Mouse (Mus musculus): ENCODE data around the gene Mta3. TPM values are rescaled to one million over a fixed set of nuclear protein-coding genes. Genes with fewer than 3 reads are reported as not detected.

The Mta3 gene
- total and polyA plus RNA-seq, 3 experiments = 31.1 to 67.6 (median 39.2) TPM

GRCm38 (mm10) chr17:83834120-83834519, 128.2 kb downstream of the Mta3 start:
- H3K4me2 ChIP-seq (ENCODE audit: insufficient read depth, low read depth, poor library complexity, severe bottlenecking) = no peak overlapping the region
- TF ChIP-seq JUN (IDR thresholded peaks at IDR 0.05; ENCODE audit: insufficient read depth, low read depth, low read length) (no peak), IRF4 (IDR thresholded peaks at IDR 0.05; ENCODE audit: low read depth, low read length) (no peak), TCF12 (IDR thresholded peaks at IDR 0.05; ENCODE audit: low read depth, low read length) (no peak), NELFE (IDR thresholded peaks at IDR 0.05; ENCODE audit: low read depth, low read length) (no peak), GABPA (IDR thresholded peaks at IDR 0.05; ENCODE audit: insufficient replicate concordance, low read depth, low read length) (no peak), SIN3A (IDR thresholded peaks at IDR 0.05; ENCODE audit: low read length) (no peak), CHD1 (IDR thresholded peaks at IDR 0.05; ENCODE audit: low read depth, low read length) (no peak), MXI1 (IDR thresholded peaks at IDR 0.05; ENCODE audit: low read depth, low read length) (no peak), EP300 (IDR thresholded peaks at IDR 0.05; ENCODE audit: low read length) (no peak), MAX (IDR thresholded peaks at IDR 0.05; ENCODE audit: low read length) (no peak), POLR2A (IDR thresholded peaks at IDR 0.05; ENCODE audit: low read depth, low read length) (no peak), HCFC1 (IDR thresholded peaks at IDR 0.05; ENCODE audit: low read depth, low read length) (no peak), SMC3 (IDR thresholded peaks at IDR 0.05; ENCODE audit: low read depth, low read length) (no peak), UBTF (IDR thresholded peaks at IDR 0.05; ENCODE audit: low read depth, low read length) (no peak), TBP (conservative IDR thresholded peaks at IDR 0.05; ENCODE audit: low read depth, low read length) (no peak), ETS1 (conservative IDR thresholded peaks at IDR 0.05; ENCODE audit: low read depth, low read length) (no peak), ELF1 (IDR thresholded peaks at IDR 0.05; ENCODE audit: low read depth, low read length) (no peak), MEF2A (IDR thresholded peaks at IDR 0.05; ENCODE audit: borderline replicate concordance, low read depth, low read length) (no peak), MYC (IDR thresholded peaks at IDR 0.05; ENCODE audit: low read depth, low read length) (no peak)
- H3K27ac ChIP-seq (ENCODE audit: insufficient read depth, low read depth) = no peak overlapping the region
- H3K27me3 ChIP-seq (replicated peaks) = no peaks in the 10 kb centered on the region
- no peaks in the 10 kb centered on the region for H3K9me3 ChIP-seq (replicated peaks; ENCODE audit: low read length)
- no peaks in the 10 kb centered on the region for H3K79me2 ChIP-seq (replicated peaks; ENCODE audit: control insufficient read depth, extremely low read depth, insufficient read depth, poor library complexity, severe bottlenecking)
- no peak overlapping the region for H3K4me3 ChIP-seq (replicated peaks in 1 of 3; ENCODE audit: low read depth in 2 of 3, low read length in 2 of 3, poor library complexity in 1 of 3)
- dilution Hi-C loops (cut with MboI; ENCODE audit: extremely low pct_ligation_motif_present, extremely low pct_unique_long_range_greater_than_20kb, low sequenced_read_pairs) = no loop called here
- H3K9ac ChIP-seq (ENCODE audit: insufficient read depth, low read depth) = no peak overlapping the region
- in situ Hi-C loops (cut with MboI; ENCODE audit: low pct_ligation_motif_present, low pct_unique_long_range_greater_than_20kb, low sequenced_read_pairs) = no loop called here
- H3K36me3 ChIP-seq (replicated peaks in 1 of 2; ENCODE audit: control insufficient read depth in 1 of 2, insufficient read depth in 1 of 2, low read length in 1 of 2) = peaks cover 0 to 66% of the 10 kb centered on the region in 2 experiments
- no peak for DNase-seq (ENCODE audit: extremely low read depth)
- peaks cover 38 to 85% of the 10 kb centered on the region in 2 experiments for H3K4me1 ChIP-seq (ENCODE audit: control insufficient read depth in 1 of 2, insufficient read depth in 2 of 2)

DNA sequence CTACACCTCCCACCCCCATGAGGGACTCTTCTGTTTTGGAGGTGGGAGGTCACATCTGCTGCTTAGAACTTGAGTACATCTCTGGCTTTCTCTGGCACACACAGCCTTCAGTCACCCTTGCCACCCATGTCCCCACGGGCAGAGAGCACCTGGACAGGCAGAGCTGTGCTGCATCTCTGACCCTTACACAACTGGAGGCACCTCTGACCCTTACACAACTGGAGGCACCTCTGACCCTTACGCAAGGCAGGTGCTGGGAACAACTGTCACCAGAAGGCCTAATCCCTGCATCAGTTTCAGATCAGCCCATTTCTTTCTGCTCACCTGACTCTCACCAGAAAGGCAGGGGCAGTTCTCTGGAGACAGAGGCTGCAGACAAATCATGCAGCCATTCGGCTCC, 130.1 kb downstream of the Mta3 start:
- no peaks in the 10 kb centered on the region for H3K79me2 ChIP-seq (replicated peaks; ENCODE audit: control insufficient read depth, extremely low read depth, insufficient read depth, poor library complexity, severe bottlenecking)
- H3K36me3 ChIP-seq (replicated peaks in 1 of 2; ENCODE audit: control insufficient read depth in 1 of 2, insufficient read depth in 1 of 2, low read length in 1 of 2) = peaks cover 0 to 77% of the 10 kb centered on the region in 2 experiments
- H3K4me2 ChIP-seq (ENCODE audit: insufficient read depth, low read depth, poor library complexity, severe bottlenecking) = no peak overlapping the region
- no peaks in the 10 kb centered on the region for H3K27me3 ChIP-seq (replicated peaks)
- dilution Hi-C loops (cut with MboI; ENCODE audit: extremely low pct_ligation_motif_present, extremely low pct_unique_long_range_greater_than_20kb, low sequenced_read_pairs) = no loop called here
- H3K4me1 ChIP-seq (ENCODE audit: control insufficient read depth in 1 of 2, insufficient read depth in 2 of 2) = peaks cover 22 to 68% of the 10 kb centered on the region in 2 experiments
- in situ Hi-C loops (cut with MboI; ENCODE audit: low pct_ligation_motif_present, low pct_unique_long_range_greater_than_20kb, low sequenced_read_pairs) = no loop called here
- H3K9me3 ChIP-seq (replicated peaks; ENCODE audit: low read length) = no peaks in the 10 kb centered on the region
- no peak overlapping the region for H3K4me3 ChIP-seq (replicated peaks in 1 of 3; ENCODE audit: low read depth in 2 of 3, low read length in 2 of 3, poor library complexity in 1 of 3)
- no peak for DNase-seq (ENCODE audit: extremely low read depth)
- no peak overlapping the region for H3K27ac ChIP-seq (ENCODE audit: insufficient read depth, low read depth)
- TF ChIP-seq MAX (IDR thresholded peaks at IDR 0.05; ENCODE audit: low read length) (no peak), UBTF (IDR thresholded peaks at IDR 0.05; ENCODE audit: low read depth, low read length) (no peak), E2F4 (IDR thresholded peaks at IDR 0.05; ENCODE audit: insufficient replicate concordance, low read depth, low read length) (no peak), IRF4 (IDR thresholded peaks at IDR 0.05; ENCODE audit: low read depth, low read length) (no peak), ZC3H11A (IDR thresholded peaks at IDR 0.05; ENCODE audit: low read depth, low read length) (no peak), USF2 (conservative IDR thresholded peaks at IDR 0.05; ENCODE audit: low read depth, low read length) (no peak), EP300 (IDR thresholded peaks at IDR 0.05; ENCODE audit: low read length) (no peak), NRF1 (IDR thresholded peaks at IDR 0.05; ENCODE audit: low read depth, low read length) (no peak), SIN3A (IDR thresholded peaks at IDR 0.05; ENCODE audit: low read length) (no peak), JUN (IDR thresholded peaks at IDR 0.05; ENCODE audit: insufficient read depth, low read depth, low read length) (no peak), HCFC1 (IDR thresholded peaks at IDR 0.05; ENCODE audit: low read depth, low read length) (no peak), CTCF (conservative IDR thresholded peaks at IDR 0.05 in 1 of 2, IDR thresholded peaks at IDR 0.05 in 1 of 2; ENCODE audit: low read depth in 2 of 2, low read length in 2 of 2) (no peak), MAZ (IDR thresholded peaks at IDR 0.05; ENCODE audit: low read depth, low read length) (no peak), TCF12 (IDR thresholded peaks at IDR 0.05; ENCODE audit: low read depth, low read length) (no peak), RCOR1 (conservative IDR thresholded peaks at IDR 0.05; ENCODE audit: low read depth, low read length) (no peak), GABPA (IDR thresholded peaks at IDR 0.05; ENCODE audit: insufficient replicate concordance, low read depth, low read length) (no peak), MYC (IDR thresholded peaks at IDR 0.05; ENCODE audit: low read depth, low read length) (no peak), ETS1 (conservative IDR thresholded peaks at IDR 0.05; ENCODE audit: low read depth, low read length) (no peak), TBP (conservative IDR thresholded peaks at IDR 0.05; ENCODE audit: low read depth, low read length) (no peak)
- H3K9ac ChIP-seq (ENCODE audit: insufficient read depth, low read depth) = no peak overlapping the region
